Mouse (Mus musculus): ENCODE measurements around the gene Rps3. TPM values are rescaled to one million over a fixed set of nuclear protein-coding genes. Genes with fewer than 3 reads are reported as not detected.

Gene Rps3
- polyA plus RNA-seq, 1 experiment from 2014 or later = 696 TPM

DNA sequence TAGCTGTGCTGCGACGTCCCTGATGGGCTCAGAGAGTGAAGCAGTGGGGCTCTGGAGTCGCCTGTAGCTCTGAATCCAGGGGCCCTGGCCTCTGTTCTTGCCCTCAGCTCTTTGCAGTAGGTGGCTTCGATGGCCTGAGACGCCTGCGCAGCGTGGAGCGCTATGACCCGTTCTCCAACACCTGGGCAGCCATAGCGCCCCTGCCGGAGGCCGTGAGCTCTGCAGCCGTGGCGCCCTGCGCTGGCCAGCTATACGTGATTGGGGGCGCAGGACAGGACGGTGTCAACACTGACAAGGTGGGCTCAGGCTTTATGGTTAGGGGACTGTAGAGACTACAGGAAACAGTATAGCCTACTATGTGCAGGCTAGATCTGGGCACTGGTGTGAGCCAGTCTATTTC is 12.0 kb downstream of the Rps3 start:
- no peaks in the 10 kb centered on the region for H3K9me3 ChIP-seq (ENCODE audit: control insufficient read depth, low read length)
- H3K4me2 ChIP-seq (replicated peaks; ENCODE audit: low read depth, low read length) = no peak overlapping the region
- DNase-seq (ENCODE audit: low spot score) (no peak), ATAC-seq (ENCODE audit: low FRiP score) (no peak)
- peaks cover 10% of the 10 kb centered on the region; the same call in 1 of the 2 replicates for H3K27me3 ChIP-seq (ENCODE audit: control insufficient read depth, insufficient read depth, low read length)
- WGBS = 53% methylated on average over 18 of the region's 18 CpGs
- H3K36me3 ChIP-seq (ENCODE audit: control insufficient read depth, insufficient read depth, low read length) = no peaks in the 10 kb centered on the region
- H3K4me1 ChIP-seq (replicated peaks; ENCODE audit: control insufficient read depth, insufficient read depth, low read length) = peaks cover 8% of the 10 kb centered on the region; the same call in 1 of the 2 replicates
- no peak overlapping the region for H3K4me3 ChIP-seq (ENCODE audit: low read depth, low read length)
- no peak overlapping the region for H3K9ac ChIP-seq (ENCODE audit: low read depth, low read length)
- H3K27ac ChIP-seq (ENCODE audit: low read depth, low read length) = no peak overlapping the region

GRCm38 (mm10) chr7:99469680-99470405 is 13.7 kb downstream of the Rps3 start:
- Histone ChIP-seq H3K27me3 (ENCODE audit: control insufficient read depth, insufficient read depth, low read length) (peaks cover 10% of the 10 kb centered on the region; the same call in 1 of the 2 replicates), H3K9ac (ENCODE audit: low read depth, low read length) (no peak overlapping the region), H3K4me2 (replicated peaks; ENCODE audit: low read depth, low read length) (no peak overlapping the region), H3K4me3 (ENCODE audit: low read depth, low read length) (no peak overlapping the region), H3K36me3 (ENCODE audit: control insufficient read depth, insufficient read depth, low read length) (no peaks in the 10 kb centered on the region), H3K9me3 (ENCODE audit: control insufficient read depth, low read length) (no peaks in the 10 kb centered on the region), H3K27ac (ENCODE audit: low read depth, low read length) (no peak overlapping the region), H3K4me1 (replicated peaks; ENCODE audit: control insufficient read depth, insufficient read depth, low read length) (peaks cover 17% of the 10 kb centered on the region)
- DNase-seq (ENCODE audit: low spot score) (no peak), ATAC-seq (ENCODE audit: low FRiP score) (no peak)
- WGBS = 82% methylated on average over 17 of the region's 17 CpGs

GRCm38 (mm10) chr7:99468283-99469132 is 15.0 kb downstream of the Rps3 start:
- Histone ChIP-seq H3K36me3 (ENCODE audit: control insufficient read depth, insufficient read depth, low read length) (no peaks in the 10 kb centered on the region), H3K27me3 (ENCODE audit: control insufficient read depth, insufficient read depth, low read length) (peaks cover 10% of the 10 kb centered on the region; the same call in 1 of the 2 replicates), H3K9ac (ENCODE audit: low read depth, low read length) (peak overlapping the region; percentile 53), H3K4me1 (replicated peaks; ENCODE audit: control insufficient read depth, insufficient read depth, low read length) (peaks cover 14% of the 10 kb centered on the region), H3K27ac (ENCODE audit: low read depth, low read length) (peak overlapping the region; percentile 70), H3K9me3 (ENCODE audit: control insufficient read depth, low read length) (no peaks in the 10 kb centered on the region), H3K4me3 (ENCODE audit: low read depth, low read length) (peak overlapping the region; percentile 44), H3K4me2 (replicated peaks; ENCODE audit: low read depth, low read length) (peak overlapping the region; percentile 83)
- ATAC-seq (ENCODE audit: low FRiP score) (peak; percentile 66), DNase-seq (ENCODE audit: low spot score) (peak; percentile 79)
- WGBS = 2% methylated on average over 130 of the region's 145 CpGs

DNA sequence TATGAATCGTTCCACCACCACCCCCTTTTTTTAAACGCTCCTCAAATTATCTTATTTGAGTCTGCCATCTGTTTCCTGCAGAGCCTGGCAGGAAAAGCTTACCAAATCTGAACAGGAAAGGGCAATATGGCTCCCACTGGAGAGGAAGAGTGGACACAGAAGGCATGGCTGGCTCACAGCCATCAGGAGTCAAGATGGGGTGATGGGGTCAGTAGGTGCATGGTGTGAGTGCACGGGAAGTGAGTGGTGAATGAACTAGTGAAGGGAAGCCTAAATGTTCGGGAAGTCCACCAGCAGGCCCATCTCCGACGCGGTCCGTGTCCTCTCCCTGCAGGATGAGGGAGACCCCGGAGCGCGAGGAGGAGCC is 15.6 kb downstream of the Rps3 start:
- Histone ChIP-seq H3K4me3 (ENCODE audit: low read depth, low read length) (peak overlapping the region; percentile 44), H3K27me3 (ENCODE audit: control insufficient read depth, insufficient read depth, low read length) (peaks cover 10% of the 10 kb centered on the region; the same call in 1 of the 2 replicates), H3K4me2 (replicated peaks; ENCODE audit: low read depth, low read length) (peak overlapping the region; percentile 83), H3K27ac (ENCODE audit: low read depth, low read length) (peak overlapping the region; percentile 70), H3K36me3 (ENCODE audit: control insufficient read depth, insufficient read depth, low read length) (no peaks in the 10 kb centered on the region), H3K4me1 (replicated peaks; ENCODE audit: control insufficient read depth, insufficient read depth, low read length) (peaks cover 14% of the 10 kb centered on the region), H3K9me3 (ENCODE audit: control insufficient read depth, low read length) (no peaks in the 10 kb centered on the region), H3K9ac (ENCODE audit: low read depth, low read length) (peak overlapping the region; percentile 53)
- DNase-seq (ENCODE audit: low spot score) = no peak
- ATAC-seq (ENCODE audit: low FRiP score) = no peak
- 19% methylated on average over 8 of the region's 11 CpGs for WGBS

- peak; percentile 81 for DNase-seq (ENCODE audit: low spot score)
- Histone ChIP-seq H3K27me3 (ENCODE audit: control insufficient read depth, insufficient read depth, low read length) (peaks cover 10% of the 10 kb centered on the region; the same call in 1 of the 2 replicates), H3K4me1 (replicated peaks; ENCODE audit: control insufficient read depth, insufficient read depth, low read length) (peaks cover 14% of the 10 kb centered on the region), H3K9ac (ENCODE audit: low read depth, low read length) (peak within 1 kb of the TSS; percentile 68), H3K4me3 (ENCODE audit: low read depth, low read length) (peak within 1 kb of the TSS; percentile 31), H3K9me3 (ENCODE audit: control insufficient read depth, low read length) (no peaks in the 10 kb centered on the region), H3K36me3 (ENCODE audit: control insufficient read depth, insufficient read depth, low read length) (no peaks in the 10 kb centered on the region), H3K27ac (ENCODE audit: low read depth, low read length) (peak within 1 kb of the TSS; percentile 84), H3K4me2 (replicated peaks; ENCODE audit: low read depth, low read length) (peak within 1 kb of the TSS; percentile 83)
- peak; percentile 58; the same call in 1 of the 2 replicates for ATAC-seq (ENCODE audit: low FRiP score)
- 18% methylated on average over 8 of the region's 8 CpGs for WGBS
Measured at GRCm38 (mm10) chr7:99465811-99466210, 17.7 kb downstream of the Rps3 start, which contains the start of gene Klhl35. Gene Klhl35 (plus strand): TSS chr7:99466004.

GRCm38 (mm10) chr7:99463120-99463519 is 20.4 kb downstream of the Rps3 start:
- Histone ChIP-seq H3K9ac (ENCODE audit: low read depth, low read length) (no peak overlapping the region), H3K4me1 (replicated peaks; ENCODE audit: control insufficient read depth, insufficient read depth, low read length) (peaks cover 11% of the 10 kb centered on the region), H3K4me2 (replicated peaks; ENCODE audit: low read depth, low read length) (no peak overlapping the region), H3K9me3 (ENCODE audit: control insufficient read depth, low read length) (no peaks in the 10 kb centered on the region), H3K27ac (ENCODE audit: low read depth, low read length) (no peak overlapping the region), H3K27me3 (ENCODE audit: control insufficient read depth, insufficient read depth, low read length) (0 out of 2 replicates have a peak, but pooled peaks cover 2% of the 10 kb centered on the region), H3K36me3 (ENCODE audit: control insufficient read depth, insufficient read depth, low read length) (no peaks in the 10 kb centered on the region), H3K4me3 (ENCODE audit: low read depth, low read length) (no peak overlapping the region)
- DNase-seq (ENCODE audit: low spot score) (no peak), ATAC-seq (ENCODE audit: low FRiP score) (no peak)
- WGBS = 83% methylated on average over 2 of the region's 2 CpGs

DNA sequence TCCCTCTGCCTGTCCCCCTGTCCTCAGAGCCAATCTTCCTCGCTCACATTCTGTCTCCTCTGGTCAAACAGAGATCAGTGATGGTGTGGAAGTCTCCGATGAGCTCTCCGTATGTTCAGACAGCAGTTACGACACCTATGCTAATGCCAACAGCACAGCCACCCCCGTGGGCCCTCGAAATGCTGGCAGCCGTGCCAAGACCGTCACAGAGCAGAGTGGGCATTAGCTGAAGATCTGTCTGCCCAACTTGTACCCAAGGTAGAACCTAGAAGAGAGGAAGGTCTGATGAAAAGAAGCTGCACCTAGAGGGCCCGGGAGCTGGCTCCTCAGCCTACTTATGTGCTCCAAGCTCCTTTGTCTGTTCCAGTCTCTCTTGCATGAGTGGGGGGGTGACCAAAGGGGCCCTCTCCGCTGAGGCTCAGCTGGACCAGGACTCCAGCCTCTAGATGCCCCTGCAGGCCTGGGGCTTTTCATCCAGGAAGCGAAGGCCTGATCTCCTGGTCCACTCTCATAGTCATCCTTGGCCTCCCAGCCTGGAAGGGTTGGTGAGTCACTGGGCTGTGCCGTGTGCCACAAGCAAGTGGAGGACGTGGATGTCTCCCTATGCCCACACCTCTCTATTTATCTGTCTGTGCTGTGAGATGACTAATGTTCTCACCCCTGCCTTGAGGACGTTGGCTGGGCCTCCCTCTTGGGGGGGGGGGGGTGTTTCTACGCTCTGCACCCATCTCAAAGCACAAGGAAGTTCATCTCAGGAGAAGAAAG is 23.5 kb downstream of the Rps3 start:
- DNase-seq (ENCODE audit: low spot score) = no peak
- Histone ChIP-seq H3K36me3 (ENCODE audit: control insufficient read depth, insufficient read depth, low read length) (no peaks in the 10 kb centered on the region), H3K9ac (ENCODE audit: low read depth, low read length) (no peak overlapping the region), H3K9me3 (ENCODE audit: control insufficient read depth, low read length) (no peaks in the 10 kb centered on the region), H3K4me1 (replicated peaks; ENCODE audit: control insufficient read depth, insufficient read depth, low read length) (no peaks in the 10 kb centered on the region), H3K4me3 (ENCODE audit: low read depth, low read length) (no peak overlapping the region), H3K4me2 (replicated peaks; ENCODE audit: low read depth, low read length) (no peak overlapping the region), H3K27me3 (ENCODE audit: control insufficient read depth, insufficient read depth, low read length) (no peaks in the 10 kb centered on the region), H3K27ac (ENCODE audit: low read depth, low read length) (no peak overlapping the region)
- 94% methylated on average over 15 of the region's 15 CpGs for WGBS
- ATAC-seq (ENCODE audit: low FRiP score) = no peak

- no peak overlapping the region for H3K9ac ChIP-seq (ENCODE audit: low read depth, low read length)
- no peak for DNase-seq (ENCODE audit: low spot score)
- WGBS = 90% methylated on average over 8 of the region's 8 CpGs
- H3K36me3 ChIP-seq (ENCODE audit: control insufficient read depth, insufficient read depth, low read length) = no peaks in the 10 kb centered on the region
- no peaks in the 10 kb centered on the region for H3K27me3 ChIP-seq (ENCODE audit: control insufficient read depth, insufficient read depth, low read length)
- no peaks in the 10 kb centered on the region for H3K4me1 ChIP-seq (replicated peaks; ENCODE audit: control insufficient read depth, insufficient read depth, low read length)
- H3K9me3 ChIP-seq (ENCODE audit: control insufficient read depth, low read length) = no peaks in the 10 kb centered on the region
- H3K27ac ChIP-seq (ENCODE audit: low read depth, low read length) = no peak overlapping the region
- no peak for ATAC-seq (ENCODE audit: low FRiP score)
- no peak overlapping the region for H3K4me2 ChIP-seq (replicated peaks; ENCODE audit: low read depth, low read length)
- H3K4me3 ChIP-seq (ENCODE audit: low read depth, low read length) = 0 out of 2 replicates have a peak overlapping the region, but pooled peaks have one; percentile 1
Measured at GRCm38 (mm10) chr7:99458849-99459248, 24.7 kb downstream of the Rps3 start.
